Mouse (Mus musculus) bone marrow macrophage, adult 2 months (primary cell): Measurements from ENCODE around the gene Chdh. TPM values are rescaled to one million over a fixed set of nuclear protein-coding genes. Genes with fewer than 3 reads are reported as not detected.

Experiments used
- H3K27ac ChIP-seq: 2 replicates; pipeline ENCODE4 v1.5.1; 2012; ENCODE audit warnings: low read depth, low read length; ENCODE audit not compliant: insufficient read depth
- H3K4me1 ChIP-seq: 2 replicates; pipeline ENCODE4 v1.6.1; 2012; ENCODE audit warnings: low read length; ENCODE audit not compliant: control insufficient read depth, insufficient read depth
- H3K4me3 ChIP-seq: 2 replicates; pipeline ENCODE4 v1.5.1; 2012; ENCODE audit warnings: mild to moderate bottlenecking, low read length, moderate library complexity; ENCODE audit not compliant: insufficient read depth
- CTCF ChIP-seq: IDR thresholded peaks from 2 replicates; pipeline ENCODE4 v1.5.1; 2012; ENCODE audit warnings: low read depth, mild to moderate bottlenecking, low read length, moderate library complexity
- POLR2A ChIP-seq: IDR thresholded peaks from 2 replicates; pipeline ENCODE4 v1.6.1; 2012; ENCODE audit warnings: mild to moderate bottlenecking, low read depth, low read length, borderline replicate concordance
- polyA plus RNA-seq: library from polyadenylated mRNA; stranded (reverse); fragments of >200 nt; gene quantifications from 2 replicates; pipeline ENCODE4 v1.2.4, GENCODE M21; 2012; ENCODE audit not compliant: missing spikeins, insufficient read depth, insufficient read length

The Chdh gene
- not detected in 2 replicates for polyA plus RNA-seq

GRCm38 (mm10) chr14:30008733-30009575, at the start of gene Chdh, which contains the start of gene Il17rb:
Gene Chdh (plus strand): TSS chr14:30009023.
Gene Il17rb (minus strand): TSS chr14:30008896.
- Histone ChIP-seq H3K4me1 (no peaks in the 10 kb centered on the region), H3K27ac (no peak within 1 kb of the TSS), H3K4me3 (peak within 1 kb of the TSS; percentile 47)
- no peak for TF ChIP-seq POLR2A
- no peak for TF ChIP-seq CTCF

- Histone ChIP-seq H3K27ac (peak overlapping the region; percentile 87), H3K4me1 (peaks cover 35% of the 10 kb centered on the region), H3K4me3 (peak overlapping the region; percentile 68)
- TF ChIP-seq CTCF (no peak), POLR2A (no peak)
These were observed 41.2 kb upstream of the Chdh start for GRCm38 (mm10) chr14:29967611-29968010.

DNA sequence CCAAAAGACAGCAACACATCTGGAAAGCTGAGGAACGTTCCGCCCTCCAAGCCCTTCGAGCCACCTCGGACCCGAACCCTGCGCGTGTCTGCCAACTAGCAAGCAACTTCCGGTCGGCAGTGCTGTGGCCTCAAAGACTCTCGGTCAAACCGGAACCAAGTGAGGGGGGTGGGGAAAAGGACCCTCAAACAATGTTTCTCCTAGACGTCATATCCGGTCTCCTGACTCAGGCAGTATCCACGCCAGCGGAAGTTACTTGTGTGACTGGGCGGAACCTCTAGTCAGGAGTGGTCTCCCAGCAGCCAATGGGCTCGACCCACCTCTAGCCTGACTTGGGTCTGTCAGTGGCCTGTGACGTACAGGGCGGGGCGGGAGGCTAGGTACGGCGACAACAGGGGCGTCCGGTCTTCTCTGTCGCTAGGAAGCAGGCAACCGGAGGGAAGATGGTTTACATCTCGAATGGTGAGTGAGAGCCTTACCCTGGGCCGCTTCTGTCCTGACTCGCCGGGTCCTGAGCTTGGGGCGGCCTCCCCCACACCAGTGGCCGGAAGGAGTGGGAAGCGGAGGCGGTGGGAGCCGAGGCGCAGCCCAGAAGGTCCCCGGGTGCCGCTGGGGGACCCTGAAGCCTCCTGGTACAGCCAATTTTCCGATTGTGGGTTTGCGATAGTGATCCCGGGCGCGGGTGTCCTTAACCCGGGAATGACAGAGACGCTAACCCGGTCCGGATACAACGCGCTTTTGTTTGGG, 40.6 kb upstream of the Chdh start, which contains the start of gene Selenok:
Gene Selenok, plus strand, starts transcription at position 234 of the 747 bp plus-strand sequence.
- TF ChIP-seq CTCF (no peak), POLR2A (peak; percentile 84; the same call in 1 of the 2 replicates)
- H3K4me3 ChIP-seq = peak within 1 kb of the TSS; percentile 79
- H3K4me1 ChIP-seq = peaks cover 39% of the 10 kb centered on the region

GRCm38 (mm10) chr14:29971446-29971845, 37.4 kb upstream of the Chdh start:
- H3K27ac ChIP-seq = no peak overlapping the region
- H3K4me3 ChIP-seq = no peak overlapping the region
- TF ChIP-seq CTCF = no peak
- no peak for TF ChIP-seq POLR2A
- H3K4me1 ChIP-seq = peaks cover 34% of the 10 kb centered on the region

More for the DNA sequence above, 40.6 kb upstream of the Chdh start, which contains the start of gene Selenok:
- peak within 1 kb of the TSS; percentile 87 for H3K27ac ChIP-seq

DNA sequence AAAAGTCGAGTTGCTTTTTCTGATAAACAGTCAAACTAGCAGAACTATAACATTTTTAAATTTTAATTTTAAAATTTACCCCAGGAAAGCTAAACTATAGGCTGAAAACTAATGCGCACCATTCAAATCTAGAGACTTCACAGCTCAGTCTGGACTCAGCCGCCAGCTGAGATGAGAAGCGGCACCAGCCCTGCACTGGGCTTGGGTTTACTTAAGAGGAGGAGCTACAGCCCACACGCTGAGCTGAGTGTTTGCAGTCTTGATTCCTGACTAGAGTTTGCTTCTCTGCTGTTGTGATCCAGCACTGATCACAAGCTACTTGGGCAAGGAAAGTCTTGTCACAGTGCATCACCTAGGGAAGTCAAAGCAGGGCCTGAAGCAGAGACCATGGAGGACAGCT, 36.8 kb upstream of the Chdh start:
- Histone ChIP-seq H3K4me3 (no peak overlapping the region), H3K27ac (no peak overlapping the region), H3K4me1 (peaks cover 31% of the 10 kb centered on the region)
- TF ChIP-seq POLR2A (no peak), CTCF (no peak)

DNA sequence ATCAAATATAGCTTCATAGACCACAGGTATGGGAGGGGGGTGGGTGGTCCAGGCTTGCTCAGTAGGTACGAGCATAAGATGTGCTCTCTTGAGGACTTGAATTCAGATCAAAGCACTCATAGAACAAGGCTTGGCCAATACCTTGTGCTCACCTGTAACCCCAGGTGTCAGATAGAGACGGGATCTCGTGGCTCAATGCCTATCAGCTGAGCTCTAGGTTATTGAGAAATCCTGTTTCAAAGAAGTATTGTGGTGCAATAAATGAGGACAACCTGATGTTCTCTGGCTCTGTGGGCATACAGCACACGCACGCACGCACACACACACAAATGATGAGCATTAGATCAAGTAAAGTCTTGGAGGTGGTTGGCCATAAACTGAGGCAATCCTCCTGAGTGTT, 31.9 kb upstream of the Chdh start:
- no peak for TF ChIP-seq POLR2A
- H3K27ac ChIP-seq = no peak overlapping the region
- no peak overlapping the region for H3K4me3 ChIP-seq
- peaks cover 24% of the 10 kb centered on the region for H3K4me1 ChIP-seq

DNA sequence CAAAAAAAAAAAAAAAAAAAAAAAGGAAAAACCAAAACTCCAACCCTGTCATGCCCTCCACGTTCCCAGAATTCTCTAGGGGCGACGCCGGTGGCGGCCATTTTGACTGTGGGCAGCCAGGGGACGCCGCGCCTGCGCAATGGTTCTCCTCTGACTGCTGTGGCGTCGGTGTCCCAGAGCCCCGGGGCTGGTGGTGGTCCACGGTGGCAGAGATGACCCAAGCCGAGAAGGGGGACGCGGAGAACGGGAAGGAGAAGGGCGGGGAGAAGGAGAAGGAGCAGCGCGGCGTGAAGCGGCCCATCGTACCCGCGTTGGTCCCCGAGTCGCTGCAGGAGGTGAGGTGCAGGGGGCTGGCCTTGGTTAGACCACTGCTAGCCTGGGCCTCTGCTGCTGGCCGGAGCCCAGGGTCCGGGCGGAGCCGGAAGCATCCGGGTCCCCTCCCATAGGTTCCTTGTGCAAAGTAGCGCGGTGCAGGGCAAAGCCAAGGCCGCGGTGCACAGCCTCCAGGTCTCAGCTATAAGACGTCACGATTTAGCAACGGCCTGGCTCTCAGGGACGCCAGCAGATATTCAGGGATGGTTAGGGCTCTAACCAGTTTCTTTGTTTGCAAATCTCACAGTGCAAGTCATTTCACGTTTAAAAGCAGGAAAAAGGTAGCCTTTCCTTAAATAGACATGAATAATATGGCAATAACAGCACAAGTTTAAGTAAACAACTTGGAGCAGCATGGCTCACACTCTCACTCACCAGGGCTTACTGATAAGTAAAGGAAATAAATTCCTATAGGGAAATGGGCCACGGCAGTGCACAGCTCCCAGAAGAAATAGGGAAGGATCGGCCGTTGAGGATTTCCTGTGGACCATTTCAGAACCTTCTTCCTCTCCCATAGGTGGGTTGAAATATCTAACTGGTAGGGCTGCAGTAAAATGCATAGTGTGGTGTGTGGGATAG, 30.3 kb upstream of the Chdh start, which contains the start of gene Actr8:
Gene Actr8, plus strand, starts transcription at position 84 of the 951 bp plus-strand sequence.
- H3K27ac ChIP-seq = peak within 1 kb of the TSS; percentile 81
- peaks cover 10% of the 10 kb centered on the region for H3K4me1 ChIP-seq
- no peak for TF ChIP-seq CTCF
- no peak for TF ChIP-seq POLR2A
- H3K4me3 ChIP-seq = peak within 1 kb of the TSS; percentile 80

- TF ChIP-seq CTCF (peak; percentile 35; the same call in 1 of the 2 replicates), POLR2A (no peak)
- Histone ChIP-seq H3K27ac (no peak overlapping the region), H3K4me1 (peaks cover 8% of the 10 kb centered on the region), H3K4me3 (no peak overlapping the region)
These were observed 28.2 kb upstream of the Chdh start for GRCm38 (mm10) chr14:29980447-29981205.

- no peak for TF ChIP-seq POLR2A
- TF ChIP-seq CTCF = no peak
- Histone ChIP-seq H3K27ac (no peak overlapping the region), H3K4me3 (no peak overlapping the region)
These were observed 22.7 kb upstream of the Chdh start for GRCm38 (mm10) chr14:29986096-29986495.

More at GRCm38 (mm10) chr14:29986096-29986495, 22.7 kb upstream of the Chdh start:
- H3K4me1 ChIP-seq = no peaks in the 10 kb centered on the region
